Mouse (Mus musculus): ENCODE data around the gene Esrrg.

DNA sequence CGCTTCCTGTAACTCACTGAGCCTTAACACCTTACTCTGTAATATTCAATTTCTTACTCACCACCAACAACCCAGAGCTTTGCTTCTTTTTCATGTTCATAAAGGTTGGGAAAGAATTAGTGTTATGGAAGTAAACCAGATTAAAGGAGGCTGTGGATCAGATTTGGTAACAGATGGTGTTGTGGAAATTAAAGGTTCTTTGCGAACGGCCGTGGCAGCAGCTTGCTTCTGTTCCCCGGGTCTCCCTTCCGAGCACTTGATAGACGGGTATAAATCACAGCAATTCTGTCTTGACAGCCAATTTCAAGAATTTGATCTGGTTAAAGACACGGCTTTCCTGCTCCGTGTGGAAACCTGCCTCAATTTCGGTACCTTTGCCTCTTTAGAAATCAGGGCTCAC, 421.5 kb downstream of the Esrrg start:
- TF ChIP-seq POLR2A (IDR thresholded peaks at IDR 0.05; ENCODE audit: extremely low read depth, insufficient read depth, low read length) (no peak), CTCF (IDR thresholded peaks at IDR 0.05; ENCODE audit: extremely low read depth, insufficient read depth, low read length) (no peak)
